Mouse (Mus musculus): Measurements from ENCODE around the gene Cacna1d. TPM values are rescaled to one million over a fixed set of nuclear protein-coding genes. Genes with fewer than 3 reads are reported as not detected.
A peak's percentile ranks its signal among the peaks of the same experiment; 100 is the strongest.

Gene Cacna1d
- polyA plus RNA-seq, 1 experiment from 2014 or later: 2.8 TPM

- WGBS: 87% methylated on average over 4 of the region's 4 CpGs
- Histone ChIP-seq H3K4me1 (no peaks in the 10 kb centered on the region), H3K4me2 (replicated peaks) (no peak overlapping the region), H3K36me3 (no peaks in the 10 kb centered on the region), H3K9ac (replicated peaks) (no peak overlapping the region), H3K27ac (replicated peaks) (no peak overlapping the region), H3K27me3 (no peaks in the 10 kb centered on the region), H3K4me3 (no peak overlapping the region), H3K9me3 (no peaks in the 10 kb centered on the region)
- ATAC-seq (ENCODE audit: low FRiP score, low read depth): no peak
These were observed 128.9 kb downstream of the Cacna1d start for GRCm38 (mm10) chr14:30362370-30362769.

- Histone ChIP-seq H3K4me3 (no peak overlapping the region), H3K27me3 (peaks cover 5% of the 10 kb centered on the region), H3K27ac (replicated peaks) (no peak overlapping the region), H3K4me2 (replicated peaks) (no peak overlapping the region), H3K36me3 (no peaks in the 10 kb centered on the region), H3K4me1 (no peaks in the 10 kb centered on the region), H3K9me3 (no peaks in the 10 kb centered on the region), H3K9ac (replicated peaks) (no peak overlapping the region)
- WGBS: 82% methylated on average over 4 of the region's 4 CpGs
- ATAC-seq (ENCODE audit: low FRiP score, low read depth): no peak
These were observed 130.8 kb downstream of the Cacna1d start for GRCm38 (mm10) chr14:30360478-30360877.

GRCm38 (mm10) chr14:30360004-30360403 lies 131.3 kb downstream of the Cacna1d start:
- H3K36me3 ChIP-seq: no peaks in the 10 kb centered on the region
- H3K4me2 ChIP-seq (replicated peaks): no peak overlapping the region
- H3K9me3 ChIP-seq: no peaks in the 10 kb centered on the region
- H3K27me3 ChIP-seq: peaks cover 9% of the 10 kb centered on the region
- no peaks in the 10 kb centered on the region for H3K4me1 ChIP-seq
- no peak overlapping the region for H3K27ac ChIP-seq (replicated peaks)
- H3K4me3 ChIP-seq: no peak overlapping the region
- no peak overlapping the region for H3K9ac ChIP-seq (replicated peaks)
- 79% methylated on average over 6 of the region's 6 CpGs for WGBS
- no peak for ATAC-seq (ENCODE audit: low FRiP score, low read depth)

- no peak for ATAC-seq (ENCODE audit: low FRiP score, low read depth)
- no peak overlapping the region for H3K4me2 ChIP-seq (replicated peaks)
- 66% methylated on average over 1 of the region's 1 CpGs for WGBS
- no peak overlapping the region for H3K27ac ChIP-seq (replicated peaks)
- no peaks in the 10 kb centered on the region for H3K9me3 ChIP-seq
- H3K9ac ChIP-seq (replicated peaks): no peak overlapping the region
- no peak overlapping the region for H3K4me3 ChIP-seq
- H3K36me3 ChIP-seq: no peaks in the 10 kb centered on the region
- H3K27me3 ChIP-seq: peaks cover 24% of the 10 kb centered on the region
- peaks cover 5% of the 10 kb centered on the region for H3K4me1 ChIP-seq
These were observed 133.2 kb downstream of the Cacna1d start for GRCm38 (mm10) chr14:30358028-30358427.

- no peaks in the 10 kb centered on the region for H3K36me3 ChIP-seq
- no peak overlapping the region for H3K9ac ChIP-seq (replicated peaks)
- peaks cover 15% of the 10 kb centered on the region for H3K4me1 ChIP-seq
- WGBS: 81% methylated on average over 3 of the region's 3 CpGs
- H3K27me3 ChIP-seq: peaks cover 38% of the 10 kb centered on the region
- H3K9me3 ChIP-seq: no peaks in the 10 kb centered on the region
- no peak overlapping the region for H3K4me2 ChIP-seq (replicated peaks)
- no peak overlapping the region for H3K4me3 ChIP-seq
- ATAC-seq (ENCODE audit: low FRiP score, low read depth): no peak
- H3K27ac ChIP-seq (replicated peaks): no peak overlapping the region
These were observed 134.8 kb downstream of the Cacna1d start for GRCm38 (mm10) chr14:30356456-30356855.

GRCm38 (mm10) chr14:30354761-30355160 lies 136.5 kb downstream of the Cacna1d start:
- no peak overlapping the region for H3K9ac ChIP-seq (replicated peaks)
- no peak overlapping the region for H3K4me2 ChIP-seq (replicated peaks)
- no peak for ATAC-seq (ENCODE audit: low FRiP score, low read depth)
- H3K36me3 ChIP-seq: no peaks in the 10 kb centered on the region
- no peaks in the 10 kb centered on the region for H3K9me3 ChIP-seq
- H3K4me1 ChIP-seq: peaks cover 15% of the 10 kb centered on the region
- peaks cover 43% of the 10 kb centered on the region for H3K27me3 ChIP-seq
- WGBS: 47% methylated on average over 3 of the region's 3 CpGs
- no peak overlapping the region for H3K27ac ChIP-seq (replicated peaks)
- no peak overlapping the region for H3K4me3 ChIP-seq

GRCm38 (mm10) chr14:30354127-30354463 lies 137.2 kb downstream of the Cacna1d start:
- Histone ChIP-seq H3K27ac (replicated peaks) (no peak overlapping the region), H3K9ac (replicated peaks) (peak overlapping the region; percentile 67), H3K4me2 (replicated peaks) (peak overlapping the region; percentile 83), H3K36me3 (no peaks in the 10 kb centered on the region), H3K4me3 (peak overlapping the region; percentile 58), H3K9me3 (no peaks in the 10 kb centered on the region), H3K27me3 (peaks cover 43% of the 10 kb centered on the region), H3K4me1 (peaks cover 15% of the 10 kb centered on the region)
- 6% methylated on average over 8 of the region's 8 CpGs for WGBS
- no peak for ATAC-seq (ENCODE audit: low FRiP score, low read depth)

- Histone ChIP-seq H3K36me3 (no peaks in the 10 kb centered on the region), H3K9ac (replicated peaks) (peak overlapping the region; percentile 67), H3K4me1 (peaks cover 15% of the 10 kb centered on the region), H3K27ac (replicated peaks) (no peak overlapping the region), H3K4me3 (peak overlapping the region; percentile 58), H3K4me2 (replicated peaks) (peak overlapping the region; percentile 83), H3K27me3 (peaks cover 43% of the 10 kb centered on the region), H3K9me3 (no peaks in the 10 kb centered on the region)
- ATAC-seq (ENCODE audit: low FRiP score, low read depth): peak; percentile 82
- WGBS: under 1% methylated on average over 58 of the region's 114 CpGs
These were observed 137.7 kb downstream of the Cacna1d start for GRCm38 (mm10) chr14:30353291-30354126.

- peak overlapping the region; percentile 83 for H3K4me2 ChIP-seq (replicated peaks)
- WGBS: 1% methylated on average over 10 of the region's 10 CpGs
- peak overlapping the region; percentile 58 for H3K4me3 ChIP-seq
- H3K9ac ChIP-seq (replicated peaks): peak overlapping the region; percentile 41
- peaks cover 43% of the 10 kb centered on the region for H3K27me3 ChIP-seq
- H3K27ac ChIP-seq (replicated peaks): no peak overlapping the region
- no peaks in the 10 kb centered on the region for H3K9me3 ChIP-seq
- ATAC-seq (ENCODE audit: low FRiP score, low read depth): peak; percentile 58; the same call in 1 of the 2 replicates
- no peaks in the 10 kb centered on the region for H3K36me3 ChIP-seq
- H3K4me1 ChIP-seq: peaks cover 15% of the 10 kb centered on the region
These were observed 138.3 kb downstream of the Cacna1d start for GRCm38 (mm10) chr14:30352951-30353270.

- Histone ChIP-seq H3K4me2 (replicated peaks) (peak overlapping the region; percentile 83), H3K27me3 (peaks cover 43% of the 10 kb centered on the region), H3K4me1 (peaks cover 15% of the 10 kb centered on the region), H3K9ac (replicated peaks) (peak overlapping the region; percentile 41), H3K9me3 (no peaks in the 10 kb centered on the region), H3K4me3 (peak overlapping the region; percentile 58), H3K27ac (replicated peaks) (no peak overlapping the region), H3K36me3 (no peaks in the 10 kb centered on the region)
- ATAC-seq (ENCODE audit: low FRiP score, low read depth): peak; percentile 32; the same call in 1 of the 2 replicates
- 1% methylated on average over 31 of the region's 31 CpGs for WGBS
These were observed 138.9 kb downstream of the Cacna1d start for GRCm38 (mm10) chr14:30352061-30352950.

GRCm38 (mm10) chr14:30350285-30350684 lies 141.0 kb downstream of the Cacna1d start:
- peaks cover 15% of the 10 kb centered on the region for H3K4me1 ChIP-seq
- no peak overlapping the region for H3K4me2 ChIP-seq (replicated peaks)
- ATAC-seq (ENCODE audit: low FRiP score, low read depth): no peak
- no peak overlapping the region for H3K4me3 ChIP-seq
- H3K27ac ChIP-seq (replicated peaks): no peak overlapping the region
- no peak overlapping the region for H3K9ac ChIP-seq (replicated peaks)
- WGBS: 84% methylated on average over 6 of the region's 6 CpGs
- no peaks in the 10 kb centered on the region for H3K36me3 ChIP-seq
- peaks cover 36% of the 10 kb centered on the region for H3K27me3 ChIP-seq
- H3K9me3 ChIP-seq: no peaks in the 10 kb centered on the region
